Mouse (Mus musculus) gastrocnemius, postnatal 14 days (tissue): ENCODE results near the gene Uhrf1bp1. TPM values are rescaled to one million over a fixed set of nuclear protein-coding genes. Genes with fewer than 3 reads are reported as not detected.

Experiments used
- DNase-seq: peaks from one replicate; pipeline ENCODE4 v3.0.0; 2021; ENCODE audit warnings: mixed read lengths
- intact Hi-C: fragments of 180-260 bp; cut with DNase I; formaldehyde crosslinking; loops from one replicate; pipeline ENCODE4 v1.15.1; 2025; ENCODE audit warnings: low total_unique reads
- total RNA-seq, 2 experiments: library from RNA; stranded (reverse); gene quantifications; 2 replicates each; pipeline ENCODE4 v1.2.3; 2021

Uhrf1bp1 gene
- total RNA-seq, 2 experiments from 2014 or later = 15.8 to 16.6 TPM

- intact Hi-C loops = loop anchor here (5.0 to 10.0 kb wide), 2 partner anchors 146 to 164 kb away; no protein-coding TSS in a partner anchor
- DNase-seq = peak; percentile 44
These were observed 52.1 kb downstream of the Uhrf1bp1 start for GRCm38 (mm10) chr17:27908206-27908887.

GRCm38 (mm10) chr17:27908888-27909621 lies 52.8 kb downstream of the Uhrf1bp1 start, which contains the start of gene Anks1:
Gene Anks1 (plus strand): TSS chr17:27909306.
- intact Hi-C loops = loop anchor here (5.0 to 10.0 kb wide), 2 partner anchors 146 to 163 kb away; no protein-coding TSS in a partner anchor
- DNase-seq = peak; percentile 90

- DNase-seq = no peak
- intact Hi-C loops = loop anchor here (5.0 to 10.0 kb wide), 3 partner anchors 72 to 162 kb away; no protein-coding TSS in a partner anchor
These were observed 53.6 kb downstream of the Uhrf1bp1 start, which contains the start of gene Taf11 for GRCm38 (mm10) chr17:27909622-27910500. Gene Taf11 (minus strand): TSS chr17:27909844.

DNA sequence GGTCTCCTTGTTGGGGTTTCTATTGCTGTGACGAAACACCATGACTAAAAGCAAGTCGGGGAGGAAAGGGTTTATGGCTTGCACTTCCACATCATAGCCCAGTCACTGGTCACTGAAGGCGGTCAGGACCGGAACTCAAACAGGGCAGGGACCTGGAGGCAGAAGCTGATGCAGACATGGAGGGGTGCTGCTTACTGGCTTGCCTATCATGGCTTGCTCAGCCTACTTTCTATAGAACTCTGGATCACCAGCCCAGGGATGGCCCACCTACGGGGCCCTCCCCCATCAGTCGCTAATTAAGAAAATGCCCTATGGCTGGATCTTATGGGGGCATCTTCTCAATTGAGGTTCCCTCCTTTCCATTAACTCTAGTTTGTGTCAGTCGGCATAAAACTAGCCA lies 55.1 kb downstream of the Uhrf1bp1 start:
- intact Hi-C loops = loop anchor here (5.0 kb wide), 1 partner anchor 71 kb away; no protein-coding TSS in a partner anchor

DNA sequence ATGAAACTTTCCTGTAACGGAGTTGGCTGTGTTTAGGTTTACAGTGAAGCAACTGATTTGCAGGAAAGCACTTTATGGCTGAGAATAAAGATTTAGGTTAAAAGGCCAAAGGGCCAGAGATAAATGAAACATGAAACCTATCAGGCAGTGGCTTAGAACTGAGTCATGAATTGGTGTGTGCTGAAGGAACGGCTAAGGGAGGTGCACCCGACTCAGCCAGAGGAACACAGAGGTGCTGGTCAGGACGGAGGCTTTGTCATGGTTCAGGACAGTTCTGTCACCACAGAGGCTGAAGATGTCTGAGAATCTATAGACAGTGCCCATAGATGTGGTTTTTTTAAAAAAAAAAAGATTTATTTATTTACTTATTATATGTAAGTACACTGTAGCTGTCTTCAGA lies 58.5 kb downstream of the Uhrf1bp1 start:
- intact Hi-C loops = loop anchor here (5.0 kb wide), 1 partner anchor 68 kb away; no protein-coding TSS in a partner anchor

More for the DNA sequence above, 55.1 kb downstream of the Uhrf1bp1 start:
- DNase-seq = no peak

GRCm38 (mm10) chr17:27916366-27916765 lies 60.1 kb downstream of the Uhrf1bp1 start:
- DNase-seq = no peak
- intact Hi-C loops = no loop called here

More for the DNA sequence above, 58.5 kb downstream of the Uhrf1bp1 start:
- no peak for DNase-seq

DNA sequence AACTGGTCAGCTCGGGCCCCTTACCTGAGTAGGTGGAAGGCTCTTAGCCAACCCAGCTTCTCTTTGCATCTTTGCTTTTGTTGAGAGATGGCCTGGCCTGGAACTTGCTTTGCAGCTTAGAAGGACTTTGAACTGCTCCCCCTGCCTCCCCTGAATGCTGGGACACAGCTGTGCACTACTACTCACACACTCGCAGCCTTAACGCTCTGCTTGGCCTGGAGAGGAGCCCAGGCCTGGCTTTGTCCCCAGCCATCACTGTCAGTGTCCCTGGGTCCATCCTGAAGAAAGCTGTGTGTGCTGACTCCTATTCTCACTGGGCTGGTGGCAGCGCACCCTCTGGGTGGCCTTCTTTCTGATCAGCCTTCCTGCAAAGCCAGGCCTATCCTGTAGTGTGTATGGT lies 64.4 kb downstream of the Uhrf1bp1 start:
- peak; percentile 48 for DNase-seq
- intact Hi-C loops = no loop called here

- intact Hi-C loops = no loop called here
- no peak for DNase-seq
These were observed 66.0 kb downstream of the Uhrf1bp1 start for GRCm38 (mm10) chr17:27922174-27922712.

- DNase-seq = no peak
- intact Hi-C loops = no loop called here
These were observed 68.8 kb downstream of the Uhrf1bp1 start for GRCm38 (mm10) chr17:27925054-27925453.

GRCm38 (mm10) chr17:27925504-27925903 lies 69.3 kb downstream of the Uhrf1bp1 start:
- peak; percentile 32 for DNase-seq
- intact Hi-C loops = no loop called here

GRCm38 (mm10) chr17:27930291-27930690 lies 74.0 kb downstream of the Uhrf1bp1 start:
- intact Hi-C loops = no loop called here
- DNase-seq = no peak

DNA sequence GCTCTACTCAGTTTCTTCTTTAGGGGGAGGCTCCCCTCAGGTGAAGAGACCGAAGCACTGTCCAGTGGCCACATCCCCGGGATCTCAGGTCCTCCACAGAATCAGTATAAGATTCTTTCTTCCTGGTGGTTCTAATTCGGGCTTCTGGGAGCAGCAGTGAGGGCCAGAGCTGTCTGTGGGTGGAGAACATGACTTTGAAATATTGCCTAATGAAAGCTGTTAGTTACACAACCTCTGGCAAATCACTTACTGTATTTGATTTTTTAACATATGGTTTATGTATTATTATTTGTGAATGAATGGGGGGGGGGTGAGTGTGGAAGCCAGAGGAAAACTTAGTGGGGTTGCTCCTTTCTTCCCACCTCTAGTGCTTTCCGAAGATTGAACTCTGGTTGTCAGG lies 75.6 kb downstream of the Uhrf1bp1 start:
- DNase-seq = no peak
- intact Hi-C loops = no loop called here

- intact Hi-C loops = no loop called here
- DNase-seq = no peak
These were observed 78.1 kb downstream of the Uhrf1bp1 start for GRCm38 (mm10) chr17:27934136-27934910.

GRCm38 (mm10) chr17:27935091-27935490 lies 78.8 kb downstream of the Uhrf1bp1 start:
- intact Hi-C loops = no loop called here
- DNase-seq = no peak

GRCm38 (mm10) chr17:27937054-27937615 lies 80.9 kb downstream of the Uhrf1bp1 start:
- DNase-seq = no peak

GRCm38 (mm10) chr17:27938121-27938754 lies 82.0 kb downstream of the Uhrf1bp1 start:
- intact Hi-C loops = no loop called here
- DNase-seq = no peak

More at GRCm38 (mm10) chr17:27937054-27937615, 80.9 kb downstream of the Uhrf1bp1 start:
- intact Hi-C loops = no loop called here

DNA sequence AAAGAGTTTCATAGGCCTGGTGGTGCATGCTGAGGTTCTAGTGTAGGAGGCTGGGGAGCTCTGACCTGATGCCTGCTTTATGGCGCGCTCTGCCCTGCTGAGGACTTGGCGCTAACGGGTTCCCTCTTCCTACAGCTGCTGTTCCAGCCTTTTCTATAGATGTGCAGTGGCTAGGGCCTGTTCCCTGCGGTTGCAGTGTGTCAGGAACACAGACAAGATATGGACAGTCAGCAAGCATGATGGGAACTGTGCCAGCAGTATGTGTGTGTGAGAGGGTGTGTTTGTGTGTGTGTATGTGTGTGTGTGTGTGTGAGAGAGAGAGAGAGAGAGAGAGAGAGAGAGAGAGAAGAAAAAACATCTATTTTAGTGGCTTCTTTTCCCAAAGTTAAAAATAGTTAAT lies 82.8 kb downstream of the Uhrf1bp1 start:
- intact Hi-C loops = no loop called here
- DNase-seq = no peak

GRCm38 (mm10) chr17:27940352-27940751 lies 84.1 kb downstream of the Uhrf1bp1 start:
- intact Hi-C loops = no loop called here
- no peak for DNase-seq
